Mouse (Mus musculus): ENCODE results near the gene Pdcl. TPM values are rescaled to one million over a fixed set of nuclear protein-coding genes. Genes with fewer than 3 reads are reported as not detected.
A peak's percentile ranks its signal among the peaks of the same experiment; 100 is the strongest.

Pdcl gene
- polyA plus RNA-seq (2015; fragmentation: Nextera tagmentation; extraction: Ambion mirVana): 47.0 and 50.6 TPM in 2 replicates

DNA sequence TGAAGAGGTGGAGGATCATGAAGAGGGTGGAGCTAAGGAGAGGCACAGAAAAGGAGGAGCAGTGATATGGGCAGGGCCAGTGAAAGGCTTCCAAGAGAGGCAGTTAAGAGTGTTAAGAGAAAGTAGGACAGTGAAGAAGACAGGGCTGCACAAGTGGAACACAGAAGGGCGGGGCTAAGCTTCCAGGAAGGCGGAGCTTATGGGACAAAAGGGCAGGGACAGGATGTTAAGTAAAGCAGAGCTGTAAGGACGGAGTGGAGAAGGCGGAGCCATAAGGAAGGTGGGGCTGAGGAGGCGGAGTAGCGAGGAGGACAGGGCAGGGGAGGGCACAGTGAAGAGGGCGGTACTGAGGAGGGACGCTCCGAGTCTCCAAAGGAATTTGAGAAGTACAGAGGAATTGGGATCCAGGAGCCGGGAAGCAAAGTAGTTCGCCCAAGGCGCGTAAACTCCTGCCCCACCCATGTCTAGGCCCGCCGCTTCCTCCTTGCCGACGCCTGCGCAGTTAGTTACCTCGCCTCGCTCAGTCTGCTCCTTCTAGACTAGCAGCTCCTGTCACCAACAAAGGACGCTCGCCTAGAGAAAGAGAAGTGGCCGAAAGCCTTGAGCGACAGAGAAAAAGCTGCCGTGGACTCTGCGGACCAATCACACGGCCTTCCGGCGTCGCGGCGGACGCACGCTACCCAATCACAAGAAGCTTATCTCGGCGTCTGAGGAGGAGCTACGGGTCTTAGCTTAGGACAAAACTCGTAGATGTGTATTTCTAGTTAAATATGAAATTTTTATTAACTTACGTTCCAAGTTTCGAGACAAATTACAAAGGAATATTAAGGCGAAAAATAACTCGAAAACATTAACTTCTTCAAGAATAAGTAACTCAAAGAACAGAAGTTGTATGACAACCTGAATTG is at the start of gene Pdcl:
Gene Pdcl, minus strand, starts transcription at position 700 of the 908 bp plus-strand sequence.
- Histone ChIP-seq H3K27me3 (ENCODE audit: insufficient read depth, low read length) (no peaks in the 10 kb centered on the region), H3K27ac (ENCODE audit: low read length) (peak within 1 kb of the TSS; percentile 100), H3K9ac (replicated peaks; ENCODE audit: low read length) (peak within 1 kb of the TSS; percentile 88), H3K4me3 (ENCODE audit: low read length) (peak within 1 kb of the TSS; percentile 79), H3K9me3 (ENCODE audit: low read length) (no peaks in the 10 kb centered on the region), H3K36me3 (ENCODE audit: insufficient read depth, low read length) (peaks cover 26% of the 10 kb centered on the region), H3K4me1 (ENCODE audit: insufficient read depth, low read length) (peaks cover 13% of the 10 kb centered on the region), H3K4me2 (replicated peaks; ENCODE audit: low read depth, low read length) (peak within 1 kb of the TSS; percentile 69)
- ATAC-seq (ENCODE audit: low FRiP score, low TSS enrichment): peak; percentile 100
- WGBS: under 1% methylated on average over 42 of the region's 42 CpGs

DNA sequence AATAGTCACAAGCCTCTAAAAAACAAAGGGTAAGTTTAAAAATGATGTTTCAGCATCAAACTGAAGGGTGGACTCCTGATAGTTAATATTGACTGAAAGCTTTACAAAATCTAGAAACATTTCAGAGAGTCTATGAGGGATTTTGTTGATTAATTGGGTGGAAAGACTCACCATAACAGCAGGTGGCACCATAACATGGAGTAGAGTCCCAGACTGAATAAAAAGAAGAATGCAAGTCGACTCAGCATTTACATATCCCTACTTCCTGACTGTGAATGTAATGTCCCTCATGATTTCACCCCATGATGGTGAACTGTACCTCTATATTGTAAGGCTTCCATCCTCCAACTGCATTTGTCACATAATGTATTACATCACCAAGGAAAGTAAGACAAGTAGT is 36.4 kb upstream of the Pdcl start:
- no peak for ATAC-seq (ENCODE audit: low FRiP score, low TSS enrichment)
- Histone ChIP-seq H3K9ac (replicated peaks; ENCODE audit: low read length) (no peak overlapping the region), H3K4me2 (replicated peaks; ENCODE audit: low read depth, low read length) (no peak overlapping the region), H3K9me3 (ENCODE audit: low read length) (no peaks in the 10 kb centered on the region), H3K4me1 (ENCODE audit: insufficient read depth, low read length) (no peaks in the 10 kb centered on the region), H3K27ac (ENCODE audit: low read length) (no peak overlapping the region), H3K36me3 (ENCODE audit: insufficient read depth, low read length) (peaks cover 28% of the 10 kb centered on the region), H3K27me3 (ENCODE audit: insufficient read depth, low read length) (no peaks in the 10 kb centered on the region), H3K4me3 (ENCODE audit: low read length) (no peak overlapping the region)
- WGBS: 88% methylated on average over 1 of the region's 1 CpGs

DNA sequence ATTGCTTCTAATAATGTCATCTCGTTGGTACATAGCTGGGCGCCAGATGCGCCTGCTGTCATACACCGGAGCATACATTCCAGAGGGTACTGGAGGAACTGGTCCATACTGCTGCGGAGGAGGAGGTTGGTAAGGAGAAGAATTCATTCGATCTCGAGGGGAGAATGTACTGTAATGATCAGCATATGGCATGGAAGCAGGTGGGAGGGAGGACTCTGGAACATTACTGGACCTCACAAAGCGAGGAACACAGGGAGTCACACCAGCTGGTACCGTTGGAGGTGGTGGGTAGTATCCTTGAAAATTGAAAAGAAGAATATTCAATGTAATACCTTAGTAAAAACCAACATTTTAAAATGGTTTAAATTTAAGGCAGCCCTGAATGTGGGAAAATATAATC is 23.8 kb upstream of the Pdcl start:
- Histone ChIP-seq H3K9ac (replicated peaks; ENCODE audit: low read length) (no peak overlapping the region), H3K4me1 (ENCODE audit: insufficient read depth, low read length) (no peaks in the 10 kb centered on the region), H3K4me3 (ENCODE audit: low read length) (no peak overlapping the region), H3K4me2 (replicated peaks; ENCODE audit: low read depth, low read length) (no peak overlapping the region), H3K27me3 (ENCODE audit: insufficient read depth, low read length) (no peaks in the 10 kb centered on the region), H3K9me3 (ENCODE audit: low read length) (no peaks in the 10 kb centered on the region), H3K27ac (ENCODE audit: low read length) (no peak overlapping the region), H3K36me3 (ENCODE audit: insufficient read depth, low read length) (peaks cover 32% of the 10 kb centered on the region)
- 91% methylated on average over 9 of the region's 9 CpGs for WGBS
- ATAC-seq (ENCODE audit: low FRiP score, low TSS enrichment): no peak

DNA sequence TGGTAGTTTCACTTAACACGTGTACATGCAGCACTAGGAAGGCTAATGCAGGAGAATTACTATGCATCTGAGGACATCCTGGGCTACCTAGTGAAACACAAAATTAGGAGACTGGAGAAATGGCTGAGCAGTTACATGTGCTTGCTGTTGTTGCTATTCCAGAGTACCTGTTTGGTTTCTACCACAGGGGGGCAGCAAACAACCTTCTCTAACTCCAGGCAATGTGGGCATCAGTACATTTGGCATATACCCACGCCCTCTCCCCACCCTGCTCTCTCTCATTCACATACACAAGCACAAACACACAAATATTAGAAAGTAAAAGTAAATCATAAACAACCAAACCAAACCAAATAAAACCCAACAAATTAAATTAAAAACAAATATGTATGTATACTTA is 21.1 kb upstream of the Pdcl start:
- Histone ChIP-seq H3K27me3 (ENCODE audit: insufficient read depth, low read length) (no peaks in the 10 kb centered on the region), H3K4me2 (replicated peaks; ENCODE audit: low read depth, low read length) (no peak overlapping the region), H3K4me3 (ENCODE audit: low read length) (no peak overlapping the region), H3K36me3 (ENCODE audit: insufficient read depth, low read length) (peaks cover 38% of the 10 kb centered on the region), H3K9ac (replicated peaks; ENCODE audit: low read length) (no peak overlapping the region), H3K9me3 (ENCODE audit: low read length) (no peaks in the 10 kb centered on the region), H3K27ac (ENCODE audit: low read length) (no peak overlapping the region), H3K4me1 (ENCODE audit: insufficient read depth, low read length) (no peaks in the 10 kb centered on the region)
- ATAC-seq (ENCODE audit: low FRiP score, low TSS enrichment): 0 out of 2 replicates have a peak, but pooled peaks have one; percentile 59
- WGBS: 68% methylated on average over 2 of the region's 2 CpGs

DNA sequence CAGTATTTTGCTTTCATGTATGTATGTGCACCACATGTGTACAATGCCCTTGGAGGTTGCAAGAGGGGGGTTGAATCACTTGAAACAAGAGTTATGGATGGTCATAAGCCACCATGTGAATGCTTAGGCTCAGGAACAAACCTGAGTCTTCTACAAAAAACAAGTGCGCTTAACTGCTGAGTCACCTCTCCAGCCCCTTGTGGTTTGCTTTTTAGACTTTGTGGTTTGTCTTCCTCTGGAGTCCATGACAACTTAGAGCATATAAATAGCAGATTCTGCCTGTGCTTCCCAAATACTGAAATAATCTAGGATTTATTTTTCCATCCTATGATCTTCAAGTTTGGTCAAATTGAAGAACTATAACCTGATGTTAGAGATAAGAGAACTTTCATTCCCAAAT is 16.9 kb upstream of the Pdcl start:
- no peaks in the 10 kb centered on the region for H3K27me3 ChIP-seq (ENCODE audit: insufficient read depth, low read length)
- no peak for ATAC-seq (ENCODE audit: low FRiP score, low TSS enrichment)
- no peak overlapping the region for H3K4me2 ChIP-seq (replicated peaks; ENCODE audit: low read depth, low read length)
- WGBS: 91% methylated on average over 1 of the region's 1 CpGs
- H3K4me3 ChIP-seq (ENCODE audit: low read length): no peak overlapping the region
- no peaks in the 10 kb centered on the region for H3K4me1 ChIP-seq (ENCODE audit: insufficient read depth, low read length)
- peaks cover 26% of the 10 kb centered on the region for H3K36me3 ChIP-seq (ENCODE audit: insufficient read depth, low read length)
- no peak overlapping the region for H3K9ac ChIP-seq (replicated peaks; ENCODE audit: low read length)
- H3K9me3 ChIP-seq (ENCODE audit: low read length): no peaks in the 10 kb centered on the region
- no peak overlapping the region for H3K27ac ChIP-seq (ENCODE audit: low read length)

DNA sequence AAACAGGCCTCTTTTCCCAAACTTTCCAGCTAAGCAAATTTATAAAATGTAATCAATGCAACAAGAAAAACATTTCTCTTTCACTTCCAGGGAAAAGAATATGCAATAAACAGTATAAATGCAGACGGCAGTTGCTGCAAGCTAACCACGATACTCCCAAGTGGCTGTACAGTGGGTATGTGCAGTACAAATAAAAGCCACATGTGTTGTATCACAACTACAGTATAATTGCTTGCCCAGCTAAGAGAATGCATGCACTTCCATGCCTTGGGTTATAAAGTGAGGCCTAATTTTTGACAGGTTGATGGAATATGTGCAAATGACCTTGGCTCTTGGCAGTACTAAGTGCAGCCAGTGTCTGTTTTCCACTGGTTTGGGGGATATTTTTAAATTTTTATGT is 11.5 kb upstream of the Pdcl start:
- H3K9ac ChIP-seq (replicated peaks; ENCODE audit: low read length): no peak overlapping the region
- no peak for ATAC-seq (ENCODE audit: low FRiP score, low TSS enrichment)
- no peak overlapping the region for H3K4me2 ChIP-seq (replicated peaks; ENCODE audit: low read depth, low read length)
- no peaks in the 10 kb centered on the region for H3K27me3 ChIP-seq (ENCODE audit: insufficient read depth, low read length)
- no peaks in the 10 kb centered on the region for H3K4me1 ChIP-seq (ENCODE audit: insufficient read depth, low read length)
- H3K27ac ChIP-seq (ENCODE audit: low read length): no peak overlapping the region
- no peaks in the 10 kb centered on the region for H3K9me3 ChIP-seq (ENCODE audit: low read length)
- 79% methylated on average over 2 of the region's 2 CpGs for WGBS
- H3K36me3 ChIP-seq (ENCODE audit: insufficient read depth, low read length): peaks cover 11% of the 10 kb centered on the region
- H3K4me3 ChIP-seq (ENCODE audit: low read length): no peak overlapping the region

DNA sequence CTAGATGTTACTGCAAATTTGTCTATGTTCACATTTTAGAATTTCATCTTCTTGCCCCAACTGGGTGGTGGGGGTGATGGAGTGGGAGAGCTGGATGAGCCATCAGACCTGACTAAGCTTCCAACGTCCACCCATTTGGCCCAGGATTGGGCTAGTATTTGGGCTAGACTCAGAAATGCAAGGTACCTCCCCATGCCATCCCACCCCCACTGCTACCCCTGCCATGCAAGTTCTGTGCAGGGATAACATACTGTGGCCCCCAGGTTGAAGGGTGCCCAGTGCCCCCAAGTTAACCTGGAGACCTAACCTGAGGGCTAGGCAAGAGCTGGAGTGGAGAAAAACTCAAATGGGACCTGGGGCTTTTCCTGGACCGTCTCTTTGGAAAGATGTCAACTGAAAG is 776 bp upstream of the Pdcl start:
- peaks cover 18% of the 10 kb centered on the region for H3K36me3 ChIP-seq (ENCODE audit: insufficient read depth, low read length)
- H3K27me3 ChIP-seq (ENCODE audit: insufficient read depth, low read length): no peaks in the 10 kb centered on the region
- no peak for ATAC-seq (ENCODE audit: low FRiP score, low TSS enrichment)
- H3K9me3 ChIP-seq (ENCODE audit: low read length): no peaks in the 10 kb centered on the region
- H3K4me3 ChIP-seq (ENCODE audit: low read length): no peak overlapping the region
- H3K4me2 ChIP-seq (replicated peaks; ENCODE audit: low read depth, low read length): peak overlapping the region; percentile 69
- no peak overlapping the region for H3K27ac ChIP-seq (ENCODE audit: low read length)
- peaks cover 13% of the 10 kb centered on the region for H3K4me1 ChIP-seq (ENCODE audit: insufficient read depth, low read length)
- H3K9ac ChIP-seq (replicated peaks; ENCODE audit: low read length): no peak overlapping the region
- WGBS: 89% methylated on average over 2 of the region's 2 CpGs

DNA sequence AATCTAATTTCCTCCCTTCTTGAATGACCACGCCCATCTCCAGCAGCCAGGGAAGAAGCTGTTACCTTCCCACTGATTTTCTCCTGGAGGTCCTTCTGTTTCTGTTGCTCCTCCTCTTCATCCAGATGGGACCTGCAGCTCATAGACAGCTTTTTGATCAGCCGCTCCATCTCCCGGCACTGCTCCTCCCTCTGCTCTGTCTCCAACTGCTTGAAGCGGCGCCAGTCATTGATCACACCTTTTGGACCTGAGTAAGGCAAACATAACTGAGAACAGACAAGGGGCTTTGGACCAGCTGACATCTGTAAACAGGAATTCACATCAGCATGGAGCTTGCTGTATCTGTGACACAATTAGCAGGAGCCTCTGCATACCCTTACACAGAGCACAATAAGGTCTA is 3.6 kb downstream of the Pdcl start:
- H3K36me3 ChIP-seq (ENCODE audit: insufficient read depth, low read length): peaks cover 55% of the 10 kb centered on the region
- H3K9ac ChIP-seq (replicated peaks; ENCODE audit: low read length): no peak overlapping the region
- no peak for ATAC-seq (ENCODE audit: low FRiP score, low TSS enrichment)
- H3K9me3 ChIP-seq (ENCODE audit: low read length): no peaks in the 10 kb centered on the region
- peaks cover 13% of the 10 kb centered on the region for H3K4me1 ChIP-seq (ENCODE audit: insufficient read depth, low read length)
- H3K4me2 ChIP-seq (replicated peaks; ENCODE audit: low read depth, low read length): no peak overlapping the region
- H3K27ac ChIP-seq (ENCODE audit: low read length): no peak overlapping the region
- no peaks in the 10 kb centered on the region for H3K27me3 ChIP-seq (ENCODE audit: insufficient read depth, low read length)
- 97% methylated on average over 5 of the region's 5 CpGs for WGBS
- no peak overlapping the region for H3K4me3 ChIP-seq (ENCODE audit: low read length)

DNA sequence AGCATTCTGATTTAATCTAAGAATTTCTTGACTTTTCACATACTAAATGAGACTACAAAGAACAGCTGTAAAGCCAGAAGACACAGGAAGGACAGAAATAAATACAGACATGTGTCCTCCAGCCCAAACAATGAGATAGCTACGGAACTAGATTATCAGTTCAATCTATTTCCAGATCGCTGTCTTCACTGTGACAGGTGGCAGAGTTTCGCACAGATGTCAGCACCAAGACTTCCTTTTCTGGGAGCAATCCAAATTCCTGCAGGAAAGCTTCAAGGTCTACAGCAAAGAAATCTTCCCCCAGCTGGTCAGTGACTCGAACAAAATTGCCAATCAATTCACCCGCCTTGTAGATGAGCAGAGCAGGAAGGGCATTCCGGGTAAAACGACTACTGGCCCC is 7.5 kb downstream of the Pdcl start:
- 69% methylated on average over 7 of the region's 7 CpGs for WGBS
- no peak for ATAC-seq (ENCODE audit: low FRiP score, low TSS enrichment)
- H3K36me3 ChIP-seq (ENCODE audit: insufficient read depth, low read length): peaks cover 55% of the 10 kb centered on the region

DNA sequence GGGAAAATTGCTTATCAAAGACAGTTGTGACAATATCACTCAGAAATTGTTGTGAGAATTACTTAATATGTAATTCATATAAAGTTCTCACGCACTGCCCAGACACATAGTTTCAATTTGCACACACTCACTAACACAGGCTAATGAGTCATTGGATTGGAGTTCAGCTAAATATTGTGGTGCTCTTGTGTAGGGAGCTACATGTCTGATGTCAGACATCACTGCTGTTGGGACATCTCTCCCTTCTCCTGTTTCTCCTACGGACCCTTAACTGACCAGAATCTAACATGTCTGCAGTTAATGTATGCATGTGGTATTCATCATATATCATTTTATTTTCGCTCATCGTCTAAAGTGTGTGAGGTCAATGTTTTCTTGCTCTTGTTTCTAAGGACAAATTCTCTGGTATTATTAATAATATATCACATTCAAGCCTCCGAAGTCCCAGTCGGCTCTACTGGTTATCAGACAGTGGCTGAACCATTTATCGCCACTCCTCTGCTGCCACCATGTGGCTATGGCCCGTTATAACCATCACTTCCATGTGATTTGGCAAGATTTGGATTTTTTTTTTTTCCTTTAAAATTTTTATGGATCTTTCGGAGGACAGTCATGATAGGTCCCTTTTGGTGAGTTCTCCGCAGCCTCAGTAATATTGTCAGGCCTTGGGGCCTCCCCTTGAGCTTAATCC is 20.5 kb downstream of the Pdcl start:
- Histone ChIP-seq H3K4me2 (replicated peaks; ENCODE audit: low read depth, low read length) (no peak overlapping the region), H3K4me1 (ENCODE audit: insufficient read depth, low read length) (no peaks in the 10 kb centered on the region), H3K27me3 (ENCODE audit: insufficient read depth, low read length) (no peaks in the 10 kb centered on the region), H3K9ac (replicated peaks; ENCODE audit: low read length) (no peak overlapping the region), H3K4me3 (ENCODE audit: low read length) (no peak overlapping the region), H3K27ac (ENCODE audit: low read length) (no peak overlapping the region), H3K36me3 (ENCODE audit: insufficient read depth, low read length) (no peaks in the 10 kb centered on the region), H3K9me3 (ENCODE audit: low read length) (no peaks in the 10 kb centered on the region)
- WGBS: 58% methylated on average over 10 of the region's 10 CpGs
- no peak for ATAC-seq (ENCODE audit: low FRiP score, low TSS enrichment)

More for the DNA sequence above, 7.5 kb downstream of the Pdcl start:
- Histone ChIP-seq H3K9me3 (ENCODE audit: low read length) (no peaks in the 10 kb centered on the region), H3K27me3 (ENCODE audit: insufficient read depth, low read length) (no peaks in the 10 kb centered on the region), H3K27ac (ENCODE audit: low read length) (no peak overlapping the region), H3K4me2 (replicated peaks; ENCODE audit: low read depth, low read length) (no peak overlapping the region), H3K4me3 (ENCODE audit: low read length) (no peak overlapping the region), H3K9ac (replicated peaks; ENCODE audit: low read length) (no peak overlapping the region), H3K4me1 (ENCODE audit: insufficient read depth, low read length) (no peaks in the 10 kb centered on the region)

Measured in kidney, embryonic 16.5 days (tissue).